Mouse (Mus musculus): ENCODE results near the gene Gm10639. TPM values are rescaled to one million over a fixed set of nuclear protein-coding genes. Genes with fewer than 3 reads are reported as not detected.
"Not testable (repeated sequence)": the region's sequence is repeated elsewhere in the genome, so short reads cannot be mapped to it uniquely, and the experiment has no call there.

Gene Gm10639
- total RNA-seq (2021), result not detected
- long read RNA-seq, experiment 1, result 0 reads
- long read RNA-seq, experiment 2, result 0 reads

GRCm38 (mm10) chr9:78289723-78290122 lies at the start of gene Gm10639:
Gene Gm10639, plus strand, starts transcription at chr9:78289923.
- not testable (repeated sequence) for DNase-seq

DNA sequence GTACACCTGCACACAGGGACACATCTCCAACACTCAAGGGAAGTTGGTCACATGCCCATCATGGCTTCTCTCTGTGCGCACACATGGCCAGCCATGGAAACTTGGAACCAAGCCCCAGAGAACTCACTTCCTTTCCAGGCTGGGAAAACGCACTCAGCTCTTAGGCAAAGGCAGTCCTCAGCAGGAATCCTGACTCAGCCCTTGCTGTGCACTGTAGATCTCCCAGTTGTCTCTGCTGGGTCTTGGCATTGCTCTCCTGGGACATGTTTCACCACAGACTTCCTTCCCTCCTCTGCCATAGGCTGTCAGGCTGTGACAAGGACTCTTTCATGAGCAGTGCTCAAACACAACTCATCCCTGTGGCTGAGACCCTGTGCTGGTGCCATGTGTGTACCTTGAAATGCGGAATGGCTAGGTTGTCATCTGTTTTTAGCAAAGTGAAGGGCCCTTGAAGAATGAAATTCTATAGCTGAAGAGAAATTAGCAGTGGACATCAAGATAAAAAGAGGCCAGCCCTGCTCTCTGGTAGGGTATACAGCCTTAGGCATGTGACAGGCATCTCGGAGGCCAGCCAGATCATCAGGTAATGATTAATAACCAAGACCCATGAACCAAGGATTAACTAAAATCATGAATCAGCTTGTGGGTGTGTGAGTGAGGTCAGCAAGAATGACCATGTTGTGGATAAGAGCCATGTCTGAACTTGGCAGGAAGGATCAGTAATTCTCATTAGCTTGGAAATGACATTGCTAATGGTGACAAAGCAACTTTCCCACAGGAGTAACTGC lies 33.8 kb upstream of the Gm10639 start:
- peak; percentile 23 for DNase-seq

- DNase-seq, result not testable (repeated sequence)
Observed at GRCm38 (mm10) chr9:78256914-78257313, 32.8 kb upstream of the Gm10639 start, which contains the start of gene Gm3776. Gene Gm3776, plus strand, starts transcription at chr9:78257129.

DNA sequence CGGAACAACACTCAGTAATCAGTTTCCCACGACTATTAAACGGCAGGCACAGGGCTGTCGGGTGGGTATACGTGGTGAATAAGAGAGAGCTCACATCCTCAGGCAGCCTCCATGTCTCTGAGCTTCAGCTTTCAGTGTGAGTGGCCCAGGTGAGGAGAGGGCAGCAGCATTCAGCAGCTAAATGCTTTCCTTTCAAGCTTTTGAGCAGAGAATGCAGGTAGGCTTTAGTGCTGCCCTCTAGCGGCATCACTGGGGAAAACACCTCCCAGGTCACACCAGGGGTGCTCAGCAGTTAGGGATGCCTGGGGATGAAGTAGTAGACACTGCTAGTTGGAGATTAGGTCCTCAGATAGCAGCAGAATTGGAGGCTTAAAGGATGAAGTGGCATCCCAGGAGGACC lies 30.0 kb upstream of the Gm10639 start:
- peak; percentile 66 for DNase-seq

DNA sequence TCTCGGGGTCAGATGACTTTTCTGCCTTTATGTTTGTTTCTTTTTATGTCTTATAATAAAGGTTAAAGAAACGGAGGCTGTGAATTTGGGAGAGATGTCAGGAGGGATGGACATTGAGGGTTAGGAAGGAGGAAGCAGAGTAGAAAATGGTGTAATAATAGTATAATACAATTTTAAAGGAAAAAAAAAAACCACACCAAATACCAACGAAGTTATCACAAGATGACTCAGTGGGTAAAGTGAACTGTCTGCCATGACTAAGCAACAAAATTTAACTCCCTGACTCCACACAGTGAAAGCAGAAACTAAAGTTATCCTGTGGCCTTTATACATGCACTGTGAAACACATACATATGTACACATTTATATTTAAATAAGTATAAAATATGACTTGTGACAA lies 18.8 kb upstream of the Gm10639 start:
- not testable (repeated sequence) for DNase-seq

DNA sequence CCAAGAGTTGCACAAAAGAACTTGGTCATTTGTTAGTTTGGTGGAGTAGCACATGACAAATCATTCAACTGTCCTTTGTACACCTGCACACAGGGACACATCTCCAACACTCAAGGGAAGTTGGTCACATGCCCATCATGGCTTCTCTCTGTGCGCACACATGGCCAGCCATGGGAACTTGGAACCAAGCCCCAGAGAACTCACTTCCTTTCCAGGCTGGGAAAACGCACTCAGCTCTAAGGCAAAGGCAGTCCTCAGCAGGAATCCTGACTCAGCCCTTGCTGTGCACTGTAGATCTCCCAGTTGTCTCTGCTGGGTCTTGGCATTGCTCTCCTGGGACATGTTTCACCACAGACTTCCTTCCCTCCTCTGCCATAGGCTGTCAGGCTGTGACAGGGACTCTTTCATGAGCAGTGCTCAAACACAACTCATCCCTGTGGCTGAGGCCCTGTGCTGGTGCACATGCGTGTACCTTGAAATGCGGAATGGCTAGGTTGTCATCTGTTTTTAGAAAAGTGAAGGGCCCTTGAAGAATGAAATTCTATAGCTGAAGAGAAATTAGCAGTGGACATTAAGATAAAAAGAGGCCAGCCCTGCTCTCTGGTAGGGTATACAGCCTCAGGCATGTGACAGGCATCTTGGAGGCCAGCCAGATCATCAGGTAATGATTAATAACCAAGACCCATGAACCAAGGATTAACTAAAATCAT lies 7.6 kb upstream of the Gm10639 start:
- peak; percentile 23 for DNase-seq

DNA sequence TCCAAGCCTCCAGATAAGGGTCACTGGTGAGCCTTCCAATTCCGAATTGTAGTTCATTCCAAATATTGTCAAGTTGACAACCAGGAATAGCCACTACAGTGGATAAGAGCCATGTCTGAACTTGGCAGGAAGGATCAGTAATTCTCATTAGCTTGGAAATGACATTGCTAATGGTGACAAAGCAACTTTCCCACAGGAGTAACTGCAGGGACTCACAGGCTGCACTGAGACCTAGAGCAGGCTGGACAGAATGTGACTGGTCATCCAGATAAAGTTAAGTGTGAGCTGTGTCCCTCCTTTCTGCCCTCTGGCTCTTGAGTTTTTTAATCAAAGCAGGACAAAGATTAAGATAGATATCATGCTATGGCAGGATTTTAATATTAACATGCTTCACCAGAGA lies 660 bp upstream of the Gm10639 start:
- not testable (repeated sequence) for DNase-seq

DNA sequence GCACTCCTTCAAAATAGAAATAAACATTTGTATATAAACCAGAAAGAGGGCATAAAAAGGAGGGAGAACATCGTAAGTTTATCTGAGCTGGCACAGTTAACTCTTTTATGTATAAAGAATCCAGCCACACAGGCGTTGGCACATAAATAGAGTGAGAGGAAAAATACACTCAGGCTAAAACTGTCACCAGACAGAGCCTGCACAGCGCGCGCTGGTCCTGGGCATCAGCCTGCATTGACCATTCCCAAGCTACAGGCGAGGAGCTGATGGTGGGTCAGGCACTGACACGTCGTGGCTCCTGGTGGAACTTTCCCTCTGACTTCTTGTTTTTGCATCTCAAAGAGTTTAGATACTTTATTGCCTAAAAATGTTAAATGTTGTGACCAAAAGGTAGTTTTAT lies 2.7 kb downstream of the Gm10639 start:
- not testable (repeated sequence) for DNase-seq

GRCm38 (mm10) chr9:78293683-78294082 lies 4.0 kb downstream of the Gm10639 start:
- DNase-seq, result not testable (repeated sequence)

GRCm38 (mm10) chr9:78294781-78295180 lies 5.1 kb downstream of the Gm10639 start:
- not testable (repeated sequence) for DNase-seq

DNA sequence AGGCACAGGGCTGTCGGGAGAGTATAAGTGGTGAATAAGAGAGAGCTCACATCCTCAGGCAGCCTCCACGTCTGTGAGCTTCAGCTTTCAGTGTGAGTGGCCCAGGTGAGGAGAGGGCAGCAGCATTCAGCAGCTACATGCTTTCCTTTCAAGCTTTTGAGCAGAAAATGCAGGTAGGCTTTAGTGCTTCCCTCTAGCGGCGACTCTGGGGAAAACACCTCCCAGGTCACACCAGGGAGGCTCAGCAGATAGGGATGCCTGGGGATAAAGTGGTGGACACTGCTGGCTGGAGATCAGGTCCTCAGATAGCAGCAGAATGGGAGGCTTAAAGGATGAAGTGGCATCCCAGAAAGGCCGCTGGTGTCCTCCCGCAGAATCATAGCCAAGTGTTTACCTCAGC lies 6.4 kb downstream of the Gm10639 start:
- DNase-seq, result peak; percentile 58

DNA sequence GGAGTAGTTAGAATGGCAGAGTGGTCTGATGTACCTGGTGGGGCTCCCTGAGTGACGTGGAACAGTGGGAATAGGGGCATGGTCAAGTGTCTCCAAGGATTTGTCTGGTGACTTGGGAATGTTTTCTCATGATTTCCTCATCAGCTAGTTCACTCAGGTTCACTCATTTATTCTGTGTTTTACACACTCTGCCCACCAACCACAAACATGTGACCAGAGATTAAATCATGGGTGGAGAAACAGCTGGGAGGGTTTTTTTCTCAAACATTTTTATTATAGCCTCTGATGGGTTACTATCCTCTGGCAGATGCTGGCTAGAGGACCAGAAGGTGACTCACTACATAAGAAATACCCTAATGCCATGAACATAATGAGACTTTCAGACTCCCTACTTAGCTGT lies 8.5 kb downstream of the Gm10639 start:
- no peak for DNase-seq

- DNase-seq, result not testable (repeated sequence)
Observed at GRCm38 (mm10) chr9:78299143-78299542, 9.4 kb downstream of the Gm10639 start.

DNA sequence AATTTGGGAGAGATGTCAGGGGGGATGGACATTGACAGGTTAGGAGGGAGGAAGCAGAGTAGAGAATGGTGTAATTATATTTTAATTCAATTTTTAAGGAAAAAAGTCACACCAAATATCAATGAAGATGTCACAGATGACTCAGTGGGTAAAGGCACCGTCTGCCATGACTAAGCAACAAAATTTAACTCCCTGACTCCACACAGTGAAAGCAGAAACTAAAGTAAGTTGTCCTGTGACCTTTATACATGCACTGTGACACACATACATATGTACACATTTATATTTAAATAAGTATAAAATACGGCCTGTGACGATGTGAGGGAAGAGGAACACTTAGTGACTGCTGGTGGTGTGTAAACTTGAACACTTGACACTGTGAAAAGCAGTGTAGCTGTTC lies 18.4 kb downstream of the Gm10639 start:
- DNase-seq, result not testable (repeated sequence)

- DNase-seq, result no peak
Observed at GRCm38 (mm10) chr9:78314696-78315095, 25.0 kb downstream of the Gm10639 start, which contains the start of gene Omt2a. Gene Omt2a, minus strand, starts transcription at chr9:78314796.

- peak; percentile 20 for DNase-seq
Observed at GRCm38 (mm10) chr9:78319499-78319898, 29.8 kb downstream of the Gm10639 start.

DNA sequence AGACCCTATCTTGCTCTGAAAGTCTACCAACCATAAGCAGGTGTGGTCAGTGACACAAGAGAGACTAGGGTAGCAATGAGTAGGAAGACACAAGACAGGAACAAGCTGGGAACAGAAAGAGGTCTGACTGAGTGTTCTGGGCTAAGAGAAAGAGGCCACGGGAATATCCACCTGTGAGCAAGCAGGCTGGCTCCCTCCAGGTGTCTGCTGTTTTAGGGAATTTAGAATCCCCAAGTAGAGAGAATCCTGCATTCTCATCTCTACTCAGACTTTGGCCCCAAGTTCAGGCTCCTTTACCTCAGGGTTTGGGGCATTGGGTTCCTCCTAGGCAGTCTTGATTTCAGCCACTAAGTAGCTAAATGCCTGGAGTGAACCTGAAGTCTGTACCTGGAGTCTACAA lies 37.6 kb downstream of the Gm10639 start, which contains the start of gene Omt2b:
TSS of gene Omt2b (plus strand) at position 301 of the 400 bp plus-strand sequence.
- not testable (repeated sequence) for DNase-seq

- DNase-seq, result not testable (repeated sequence)
Observed at GRCm38 (mm10) chr9:78337050-78337449, 47.3 kb downstream of the Gm10639 start.

- DNase-seq, result peak; percentile 59
Observed at GRCm38 (mm10) chr9:78340324-78340723, 50.6 kb downstream of the Gm10639 start.

GRCm38 (mm10) chr9:78342494-78342893 lies 52.8 kb downstream of the Gm10639 start:
- DNase-seq, result not testable (repeated sequence)

- DNase-seq, result not testable (repeated sequence)
Observed at GRCm38 (mm10) chr9:78343055-78343454, 53.3 kb downstream of the Gm10639 start.

- DNase-seq, result not testable (repeated sequence)
Observed at GRCm38 (mm10) chr9:78345235-78345634, 55.5 kb downstream of the Gm10639 start.

- DNase-seq, result no peak
Observed at GRCm38 (mm10) chr9:78347004-78347403, 57.3 kb downstream of the Gm10639 start.

All from adrenal gland, postnatal 10 days (tissue).